Comparison of ENCODE assay signal across 11 mouse cellular contexts in genomic region chr13:72365534-72366271, GRCm38 (mm10).
DNase-seq lines count a peak whose midpoint lies in the region; ATAC-seq lines count a peak whose summit lies in the region.
"Had no signal": no experiment of that assay in that cellular context is flagged by ENCODE, and none has a peak within 500 bp of the region (broad histone marks: within the 10 kb centered on the region; RNA-seq: fewer than 3 reads in every experiment).

No protein-coding gene starts in this region.

- peaks cover 6% of the 10 kb centered on the region; the same call in 1 of the 2 replicates for H3K27me3 ChIP-seq in kidney, embryonic 14.5 days (ENCODE audit: control insufficient read depth, insufficient read depth, low read length)
- H3K27me3 ChIP-seq in embryonic facial prominence, embryonic 11.5 days (ENCODE audit: control insufficient read depth, insufficient read depth, low read length): no peaks in the 10 kb centered on the region
- peaks cover 74% of the 10 kb centered on the region for H3K27me3 ChIP-seq in hindbrain, embryonic 10.5 days (ENCODE audit: insufficient read depth, poor library complexity, severe bottlenecking)
- H3K27me3 ChIP-seq in midbrain, embryonic 14.5 days (ENCODE audit: control insufficient read depth, insufficient read depth, low read length): peaks cover 7% of the 10 kb centered on the region; the same call in 1 of the 2 replicates

- no peaks in the 10 kb centered on the region for H3K9me3 ChIP-seq in kidney, embryonic 14.5 days (ENCODE audit: control insufficient read depth, low read length)
- H3K9me3 ChIP-seq in embryonic facial prominence, embryonic 11.5 days (replicated peaks; ENCODE audit: control insufficient read depth, low read length): no peaks in the 10 kb centered on the region
- H3K9me3 ChIP-seq in hindbrain, embryonic 10.5 days: no peaks in the 10 kb centered on the region
- H3K9me3 ChIP-seq in midbrain, embryonic 14.5 days (ENCODE audit: control insufficient read depth, low read length): no peaks in the 10 kb centered on the region
- H3K9me3 ChIP-seq: liver, embryonic 15.5 days had no signal

- no peaks in the 10 kb centered on the region for H3K36me3 ChIP-seq in kidney, embryonic 14.5 days (ENCODE audit: control insufficient read depth, insufficient read depth, low read length)
- H3K36me3 ChIP-seq in embryonic facial prominence, embryonic 11.5 days (replicated peaks; ENCODE audit: control insufficient read depth, insufficient read depth, low read depth, low read length): no peaks in the 10 kb centered on the region
- no peaks in the 10 kb centered on the region for H3K36me3 ChIP-seq in hindbrain, embryonic 10.5 days
- H3K36me3 ChIP-seq in midbrain, embryonic 14.5 days (ENCODE audit: control insufficient read depth, insufficient read depth, low read length): no peaks in the 10 kb centered on the region
- H3K36me3 ChIP-seq: liver, embryonic 15.5 days had no signal

- H3K9ac ChIP-seq in kidney, embryonic 14.5 days (ENCODE audit: low read depth, low read length): 0 out of 2 replicates have a peak overlapping the region, but pooled peaks have one; percentile 0
- no peak overlapping the region for H3K9ac ChIP-seq in embryonic facial prominence, embryonic 11.5 days (replicated peaks; ENCODE audit: low read length)
- H3K9ac ChIP-seq in midbrain, embryonic 14.5 days (replicated peaks; ENCODE audit: low read length): peak overlapping the region; percentile 42
- H3K9ac ChIP-seq: liver, embryonic 15.5 days had no signal

- no peak overlapping the region for H3K27ac ChIP-seq in kidney, embryonic 14.5 days (ENCODE audit: low read depth, low read length)
- H3K27ac ChIP-seq in embryonic facial prominence, embryonic 11.5 days (replicated peaks; ENCODE audit: low read depth, low read length): no peak overlapping the region
- peak overlapping the region; percentile 69 for H3K27ac ChIP-seq in hindbrain, embryonic 10.5 days
- peak overlapping the region; percentile 52; the same call in 1 of the 2 replicates for H3K27ac ChIP-seq in midbrain, embryonic 14.5 days (replicated peaks; ENCODE audit: low read depth, low read length)
- H3K27ac ChIP-seq: liver, embryonic 15.5 days had no signal

- peak; percentile 90 for ATAC-seq in kidney, embryonic 14.5 days (ENCODE audit: low FRiP score, low TSS enrichment)
- peak; percentile 57; the same call in 1 of the 2 replicates for ATAC-seq in embryonic facial prominence, embryonic 11.5 days (replicated peaks; ENCODE audit: insufficient number of reproducible peaks, low FRiP score, low TSS enrichment, low read depth)
- peak; percentile 73; the same call in 1 of the 2 replicates for ATAC-seq in midbrain, embryonic 14.5 days (ENCODE audit: low FRiP score, low TSS enrichment)
- ATAC-seq in megakaryocyte-erythroid progenitor cell, adult 5-6 weeks (replicated peaks; ENCODE audit: low FRiP score, low TSS enrichment, poor library complexity, severe bottlenecking): no peak

- 2% methylated on average over 23 of the region's 24 CpGs for WGBS in kidney, embryonic 14.5 days
- 12% methylated on average over 24 of the region's 24 CpGs for WGBS in embryonic facial prominence, embryonic 11.5 days
- WGBS in hindbrain, embryonic 10.5 days: 26% methylated on average over 24 of the region's 24 CpGs
- WGBS in midbrain, embryonic 14.5 days: 7% methylated on average over 24 of the region's 24 CpGs

- intact Hi-C loops in left cerebral cortex, postnatal 10 days (cut with DNase I): no loop called here

- peaks cover 14% of the 10 kb centered on the region for H3K4me1 ChIP-seq in kidney, embryonic 14.5 days (ENCODE audit: control insufficient read depth, insufficient read depth, low read length)
- H3K4me1 ChIP-seq in embryonic facial prominence, embryonic 11.5 days (ENCODE audit: control insufficient read depth, insufficient read depth, low read length): peaks cover 8% of the 10 kb centered on the region; the same call in 1 of the 2 replicates
- peaks cover 39% of the 10 kb centered on the region for H3K4me1 ChIP-seq in hindbrain, embryonic 10.5 days (replicated peaks)
- peaks cover 14% of the 10 kb centered on the region for H3K4me1 ChIP-seq in midbrain, embryonic 14.5 days (ENCODE audit: control insufficient read depth, insufficient read depth, low read length)
- H3K4me1 ChIP-seq: liver, embryonic 15.5 days had no signal

- peak overlapping the region; percentile 18; the same call in 1 of the 2 replicates for H3K4me3 ChIP-seq in kidney, embryonic 14.5 days (ENCODE audit: low read length)
- H3K4me3 ChIP-seq in embryonic facial prominence, embryonic 11.5 days (ENCODE audit: low read depth, low read length): no peak overlapping the region
- peak overlapping the region; percentile 33 for H3K4me3 ChIP-seq in hindbrain, embryonic 10.5 days
- peak overlapping the region; percentile 14; the same call in 1 of the 2 replicates for H3K4me3 ChIP-seq in midbrain, embryonic 14.5 days (replicated peaks; ENCODE audit: low read depth, low read length)
- H3K4me3 ChIP-seq: liver, embryonic 15.5 days had no signal

- no peak for DNase-seq in kidney, adult 18-20 months
- peak; percentile 48 for DNase-seq in embryonic facial prominence, embryonic 11.5 days (ENCODE audit: low spot score)
- peak; percentile 42 for DNase-seq in hindbrain, embryonic 10.5 days (ENCODE audit: low spot score)
- peak; percentile 72 for DNase-seq in midbrain, embryonic 14.5 days
- DNase-seq in thymus, postnatal 36 days: no peak
- DNase-seq in left cerebral cortex, postnatal 10 days (ENCODE audit: extremely low spot score in 1 of 2, low spot score in 2 of 2): no peak
- DNase-seq: adrenal gland, adult 2 months; heart, postnatal 36 days had no signal

- peak overlapping the region; percentile 40 for H3K4me2 ChIP-seq in kidney, embryonic 14.5 days (replicated peaks; ENCODE audit: low read depth, low read length)
- peak overlapping the region; percentile 32 for H3K4me2 ChIP-seq in embryonic facial prominence, embryonic 11.5 days (ENCODE audit: low read depth, low read length)
- H3K4me2 ChIP-seq in midbrain, embryonic 14.5 days (ENCODE audit: low read length): peak overlapping the region; percentile 50
- H3K4me2 ChIP-seq: liver, embryonic 15.5 days had no signal

Comparison
In these comparisons a context has a peak if more than half of its experiments do, and no peak if none do; other contexts are left out.
1. H3K27ac ChIP-seq: peak in hindbrain, embryonic 10.5 days (single experiment) and midbrain, embryonic 14.5 days (single experiment); none in kidney, embryonic 14.5 days (single experiment) and embryonic facial prominence, embryonic 11.5 days (single experiment).
2. DNase-seq: peak in embryonic facial prominence, embryonic 11.5 days (single experiment), hindbrain, embryonic 10.5 days (single experiment) and midbrain, embryonic 14.5 days (single experiment); none in kidney, adult 18-20 months (single experiment), thymus, postnatal 36 days (0 of 2) and left cerebral cortex, postnatal 10 days (0 of 2).
3. Peak in every context shown above with its lines, with median percentiles within 50 percentile points of each other: H3K4me2 ChIP-seq.